Mouse (Mus musculus) neural tube, embryonic 14.5 days (tissue): ENCODE data around the gene Smim22. TPM values are rescaled to one million over a fixed set of nuclear protein-coding genes. Genes with fewer than 3 reads are reported as not detected.

ENCODE experiments used
- ATAC-seq: fragments of 200-750 bp; cut with Nextera tagmentation; 2 replicates; pipeline ENCODE4 v1.8.0; 2017; ENCODE audit warnings: low read depth, mild to moderate bottlenecking, moderate TSS enrichment, moderate library complexity
- H3K27ac ChIP-seq: fragments of 300-500 bp; sonication (generic); 2 replicates; pipeline ENCODE4 v1.5.1; 2014; ENCODE audit warnings: low read depth, mild to moderate bottlenecking, control low read depth, low read length, moderate library complexity, mixed read lengths
- H3K27me3 ChIP-seq: fragments of 300-500 bp; sonication (generic); 2 replicates; pipeline ENCODE4 v1.6.1; 2014; ENCODE audit warnings: low read length; ENCODE audit not compliant: control insufficient read depth, insufficient read depth
- H3K36me3 ChIP-seq: fragments of 300-500 bp; sonication (generic); 2 replicates; pipeline ENCODE4 v1.6.1; 2014; ENCODE audit warnings: low read length, mixed read lengths; ENCODE audit not compliant: control insufficient read depth, insufficient read depth
- H3K4me1 ChIP-seq: fragments of 300-500 bp; sonication (generic); 2 replicates; pipeline ENCODE4 v1.6.1; 2014; ENCODE audit warnings: low read length; ENCODE audit not compliant: control insufficient read depth, insufficient read depth
- H3K4me2 ChIP-seq: fragments of 300-500 bp; sonication (generic); 2 replicates; pipeline ENCODE4 v1.6.1; 2014; ENCODE audit warnings: mild to moderate bottlenecking, low read depth, low read length, control low read depth
- H3K4me3 ChIP-seq: fragments of 300-500 bp; sonication (generic); 2 replicates; pipeline ENCODE4 v1.5.1; 2014; ENCODE audit warnings: low read depth, low read length, control low read depth, mixed read lengths
- H3K9ac ChIP-seq: fragments of 300-500 bp; sonication (generic); replicated peaks from 2 replicates; pipeline ENCODE4 v1.6.1; 2014; ENCODE audit warnings: low read depth, mild to moderate bottlenecking, control low read depth, low read length, mixed read lengths
- H3K9me3 ChIP-seq: fragments of 300-500 bp; sonication (generic); 2 replicates; pipeline ENCODE4 v1.6.1; 2016; ENCODE audit warnings: low read length; ENCODE audit not compliant: control insufficient read depth
- WGBS: fragments of 180-500 bp; shearing (Covaris S2); extraction: QIAGEN DNeasy Blood & Tissue Kit; methylation state at CpG from one replicate; pipeline ENCODE4 v1.1.7; 2014; 5-methylcytosine and 5-hydroxymethylcytosine counted together
- polyA plus RNA-seq: library from polyadenylated mRNA; unstranded; fragments of >200 nt; fragmentation: Nextera tagmentation; extraction: Ambion mirVana; gene quantifications from 2 replicates; pipeline ENCODE4 v1.2.1, GENCODE M21; 2014

The Smim22 gene
- polyA plus RNA-seq, 1 experiment from 2014 or later: not detected

- Histone ChIP-seq H3K4me2 (no peak overlapping the region), H3K4me1 (peaks cover 9% of the 10 kb centered on the region; the same call in 1 of the 2 replicates), H3K9ac (no peak overlapping the region), H3K27me3 (no peaks in the 10 kb centered on the region), H3K27ac (no peak overlapping the region), H3K9me3 (no peaks in the 10 kb centered on the region), H3K4me3 (no peak overlapping the region), H3K36me3 (peaks cover 47% of the 10 kb centered on the region)
- no peak for ATAC-seq
- WGBS: 98% methylated on average over 4 of the region's 4 CpGs
Measured at GRCm38 (mm10) chr16:5014578-5014977, 7.5 kb downstream of the Smim22 start.

GRCm38 (mm10) chr16:5024021-5024420 lies 16.9 kb downstream of the Smim22 start:
- H3K9me3 ChIP-seq: no peaks in the 10 kb centered on the region
- 100% methylated on average over 3 of the region's 3 CpGs for WGBS
- H3K4me1 ChIP-seq: no peaks in the 10 kb centered on the region
- no peak for ATAC-seq
- no peak overlapping the region for H3K4me2 ChIP-seq
- no peak overlapping the region for H3K4me3 ChIP-seq
- peaks cover 86% of the 10 kb centered on the region for H3K36me3 ChIP-seq
- no peak overlapping the region for H3K27ac ChIP-seq
- H3K9ac ChIP-seq: no peak overlapping the region
- H3K27me3 ChIP-seq: no peaks in the 10 kb centered on the region

GRCm38 (mm10) chr16:5029847-5030246 lies 22.8 kb downstream of the Smim22 start:
- H3K9ac ChIP-seq: no peak overlapping the region
- 71% methylated on average over 2 of the region's 2 CpGs for WGBS
- H3K4me1 ChIP-seq: no peaks in the 10 kb centered on the region
- H3K27ac ChIP-seq: no peak overlapping the region
- no peak overlapping the region for H3K4me2 ChIP-seq
- H3K9me3 ChIP-seq: no peaks in the 10 kb centered on the region
- no peaks in the 10 kb centered on the region for H3K27me3 ChIP-seq
- ATAC-seq: no peak
- no peak overlapping the region for H3K4me3 ChIP-seq
- H3K36me3 ChIP-seq: peaks cover 91% of the 10 kb centered on the region

GRCm38 (mm10) chr16:5035591-5035990 lies 28.5 kb downstream of the Smim22 start:
- ATAC-seq: no peak
- 95% methylated on average over 3 of the region's 3 CpGs for WGBS

GRCm38 (mm10) chr16:5036649-5037234 lies 29.7 kb downstream of the Smim22 start:
- no peaks in the 10 kb centered on the region for H3K4me1 ChIP-seq
- no peaks in the 10 kb centered on the region for H3K9me3 ChIP-seq
- 74% methylated on average over 5 of the region's 5 CpGs for WGBS
- ATAC-seq: no peak
- no peak overlapping the region for H3K4me3 ChIP-seq
- H3K9ac ChIP-seq: no peak overlapping the region
- peaks cover 83% of the 10 kb centered on the region for H3K36me3 ChIP-seq
- H3K4me2 ChIP-seq: no peak overlapping the region
- no peak overlapping the region for H3K27ac ChIP-seq
- no peaks in the 10 kb centered on the region for H3K27me3 ChIP-seq

More at GRCm38 (mm10) chr16:5035591-5035990, 28.5 kb downstream of the Smim22 start:
- Histone ChIP-seq H3K4me3 (no peak overlapping the region), H3K27me3 (no peaks in the 10 kb centered on the region), H3K27ac (no peak overlapping the region), H3K9ac (no peak overlapping the region), H3K4me1 (no peaks in the 10 kb centered on the region), H3K9me3 (no peaks in the 10 kb centered on the region), H3K4me2 (no peak overlapping the region), H3K36me3 (peaks cover 84% of the 10 kb centered on the region)

GRCm38 (mm10) chr16:5045322-5045721 lies 38.2 kb downstream of the Smim22 start:
- H3K9me3 ChIP-seq: no peaks in the 10 kb centered on the region
- ATAC-seq: no peak
- 98% methylated on average over 3 of the region's 3 CpGs for WGBS

GRCm38 (mm10) chr16:5049182-5049773 lies 42.2 kb downstream of the Smim22 start:
- peak overlapping the region; percentile 96 for H3K27ac ChIP-seq
- peak; percentile 48 for ATAC-seq
- peak overlapping the region; percentile 83 for H3K9ac ChIP-seq
- peak overlapping the region; percentile 98 for H3K4me3 ChIP-seq
- WGBS: under 1% methylated on average over 35 of the region's 38 CpGs
- peaks cover 26% of the 10 kb centered on the region for H3K4me1 ChIP-seq
- H3K9me3 ChIP-seq: no peaks in the 10 kb centered on the region
- H3K27me3 ChIP-seq: no peaks in the 10 kb centered on the region
- H3K4me2 ChIP-seq: peak overlapping the region; percentile 93
- peaks cover 37% of the 10 kb centered on the region for H3K36me3 ChIP-seq

More at GRCm38 (mm10) chr16:5045322-5045721, 38.2 kb downstream of the Smim22 start:
- Histone ChIP-seq H3K4me1 (peaks cover 17% of the 10 kb centered on the region), H3K9ac (no peak overlapping the region), H3K36me3 (peaks cover 54% of the 10 kb centered on the region), H3K27me3 (no peaks in the 10 kb centered on the region), H3K4me2 (no peak overlapping the region), H3K4me3 (no peak overlapping the region), H3K27ac (no peak overlapping the region)

GRCm38 (mm10) chr16:5049774-5050234 lies 42.7 kb downstream of the Smim22 start, which contains the start of the genes Glyr1 and Ubn1:
TSS of gene Glyr1 (minus strand) at chr16:5049863.
TSS of gene Ubn1 (plus strand) at chr16:5050057.
- H3K9ac ChIP-seq: peak within 1 kb of the TSS; percentile 89
- no peaks in the 10 kb centered on the region for H3K27me3 ChIP-seq
- H3K9me3 ChIP-seq: no peaks in the 10 kb centered on the region
- H3K27ac ChIP-seq: peak within 1 kb of the TSS; percentile 96
- peaks cover 26% of the 10 kb centered on the region for H3K4me1 ChIP-seq
- peaks cover 35% of the 10 kb centered on the region for H3K36me3 ChIP-seq
- under 1% methylated on average over 55 of the region's 56 CpGs for WGBS
- peak; percentile 100 for ATAC-seq
- peak within 1 kb of the TSS; percentile 98 for H3K4me3 ChIP-seq
- H3K4me2 ChIP-seq: peak within 1 kb of the TSS; percentile 93
